Mouse (Mus musculus) gastrocnemius, adult 8-10 months (tissue): ENCODE data around the gene Pdilt. TPM values are rescaled to one million over a fixed set of nuclear protein-coding genes. Genes with fewer than 3 reads are reported as not detected.
"Not testable (repeated sequence)": the region's sequence is repeated elsewhere in the genome, so short reads cannot be mapped to it uniquely, and the experiment has no call there.

Experiments
- DNase-seq, 2 experiments: peaks; one replicate each; pipeline ENCODE4 v3.0.0; 2022; ENCODE audit warnings: low spot score in 2 of 2
- total RNA-seq, 4 experiments: library from RNA; stranded (reverse); gene quantifications; 2 replicates each; pipeline ENCODE4 v1.2.4; 2022

The Pdilt gene
- total RNA-seq: not detected

- DNase-seq: no peak
Measured at GRCm38 (mm10) chr7:119523389-119523788, at the start of gene Pdilt. TSS of gene Pdilt (minus strand) at chr7:119523489.

GRCm38 (mm10) chr7:119562476-119562875, 39.2 kb upstream of the Pdilt start:
- not testable (repeated sequence) for DNase-seq

GRCm38 (mm10) chr7:119561441-119561840, 38.2 kb upstream of the Pdilt start:
- no peak for DNase-seq

GRCm38 (mm10) chr7:119560452-119560835, 37.2 kb upstream of the Pdilt start:
- no peak for DNase-seq

GRCm38 (mm10) chr7:119559789-119560451, 36.6 kb upstream of the Pdilt start:
- DNase-seq: no peak

- no peak for DNase-seq
Measured at GRCm38 (mm10) chr7:119554040-119554439, 30.8 kb upstream of the Pdilt start, which contains the start of gene Acsm2. TSS of gene Acsm2 (plus strand) at chr7:119554340.

GRCm38 (mm10) chr7:119550471-119551222, 27.4 kb upstream of the Pdilt start:
- DNase-seq: no peak

- DNase-seq: no peak
Measured at GRCm38 (mm10) chr7:119545572-119545971, 22.3 kb upstream of the Pdilt start.

- DNase-seq: no peak
Measured at GRCm38 (mm10) chr7:119542445-119542844, 19.2 kb upstream of the Pdilt start.

- no peak for DNase-seq
Measured at GRCm38 (mm10) chr7:119534389-119534788, 11.1 kb upstream of the Pdilt start.

GRCm38 (mm10) chr7:119532924-119533323, 9.6 kb upstream of the Pdilt start:
- no peak for DNase-seq

- no peak for DNase-seq
Measured at GRCm38 (mm10) chr7:119528617-119529016, 5.3 kb upstream of the Pdilt start.

- DNase-seq: no peak
Measured at GRCm38 (mm10) chr7:119527548-119527947, 4.3 kb upstream of the Pdilt start.

- DNase-seq: no peak
Measured at GRCm38 (mm10) chr7:119527135-119527534, 3.8 kb upstream of the Pdilt start.

- DNase-seq: no peak
Measured at GRCm38 (mm10) chr7:119526486-119526885, 3.2 kb upstream of the Pdilt start.

- DNase-seq: no peak
Measured at GRCm38 (mm10) chr7:119525881-119526281, 2.6 kb upstream of the Pdilt start.

- no peak for DNase-seq
Measured at GRCm38 (mm10) chr7:119522385-119522784, 904 bp downstream of the Pdilt start.

- no peak for DNase-seq
Measured at GRCm38 (mm10) chr7:119521816-119522215, 1.5 kb downstream of the Pdilt start.

- DNase-seq: peak in 1 of 2 experiments; percentile 12
Measured at GRCm38 (mm10) chr7:119519654-119520053, 3.6 kb downstream of the Pdilt start.

GRCm38 (mm10) chr7:119519163-119519562, 4.1 kb downstream of the Pdilt start, which contains the start of gene Acsm5:
TSS of gene Acsm5 (plus strand) at chr7:119519463.
- DNase-seq: no peak

GRCm38 (mm10) chr7:119516272-119516558, 7.1 kb downstream of the Pdilt start:
- no peak for DNase-seq

GRCm38 (mm10) chr7:119515492-119516271, 7.6 kb downstream of the Pdilt start:
- DNase-seq: no peak
